Mouse (Mus musculus): ENCODE results near the gene Ttc1. TPM values are rescaled to one million over a fixed set of nuclear protein-coding genes. Genes with fewer than 3 reads are reported as not detected.

The Ttc1 gene
- polyA plus RNA-seq, 1 experiment from 2014 or later: 54.6 TPM

GRCm38 (mm10) chr11:43758436-43758835 lies 10.6 kb upstream of the Ttc1 start:
- Histone ChIP-seq H3K36me3 (ENCODE audit: control insufficient read depth, insufficient read depth) (no peaks in the 10 kb centered on the region), H3K9ac (ENCODE audit: low read depth, low read length) (no peak overlapping the region), H3K27ac (ENCODE audit: low read depth, low read length) (no peak overlapping the region), H3K4me3 (ENCODE audit: low read depth, low read length) (no peak overlapping the region), H3K4me1 (replicated peaks; ENCODE audit: control insufficient read depth, insufficient read depth, low read length) (no peaks in the 10 kb centered on the region), H3K27me3 (replicated peaks; ENCODE audit: control insufficient read depth, insufficient read depth, low read length) (no peaks in the 10 kb centered on the region), H3K9me3 (ENCODE audit: control insufficient read depth) (no peaks in the 10 kb centered on the region), H3K4me2 (replicated peaks; ENCODE audit: low read depth) (no peak overlapping the region)
- WGBS: 69% methylated on average over 2 of the region's 2 CpGs
- no peak for TF ChIP-seq CTCF (IDR thresholded peaks at IDR 0.05; ENCODE audit: low read depth)
- ATAC-seq: no peak

DNA sequence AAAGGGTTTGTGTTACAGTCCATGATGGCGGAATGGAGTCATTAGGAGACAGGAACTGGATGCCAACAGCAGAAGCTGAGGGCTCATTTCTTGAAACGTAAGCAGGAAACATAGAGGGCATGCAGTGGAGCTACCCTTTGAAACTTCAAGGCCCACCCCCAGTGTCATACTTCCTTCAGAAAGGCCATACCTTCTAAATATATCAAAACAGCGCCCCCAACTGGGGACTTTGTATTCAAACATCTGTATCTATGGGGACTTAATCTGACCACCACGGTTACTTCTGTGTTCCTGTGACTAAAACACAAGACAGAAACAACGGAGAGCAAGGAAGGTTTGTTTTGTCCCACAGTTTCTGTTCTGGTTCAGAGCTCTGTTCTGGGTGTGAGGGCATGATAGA lies 7.6 kb upstream of the Ttc1 start:
- no peak for ATAC-seq

GRCm38 (mm10) chr11:43754568-43754967 lies 6.8 kb upstream of the Ttc1 start:
- H3K4me3 ChIP-seq (ENCODE audit: low read depth, low read length): no peak overlapping the region
- WGBS: 68% methylated on average over 1 of the region's 1 CpGs
- no peak overlapping the region for H3K9ac ChIP-seq (ENCODE audit: low read depth, low read length)
- no peak overlapping the region for H3K4me2 ChIP-seq (replicated peaks; ENCODE audit: low read depth)
- H3K36me3 ChIP-seq (ENCODE audit: control insufficient read depth, insufficient read depth): no peaks in the 10 kb centered on the region
- no peak overlapping the region for H3K27ac ChIP-seq (ENCODE audit: low read depth, low read length)
- no peaks in the 10 kb centered on the region for H3K4me1 ChIP-seq (replicated peaks; ENCODE audit: control insufficient read depth, insufficient read depth, low read length)
- ATAC-seq: no peak
- TF ChIP-seq CTCF (IDR thresholded peaks at IDR 0.05; ENCODE audit: low read depth): no peak
- H3K9me3 ChIP-seq (ENCODE audit: control insufficient read depth): no peaks in the 10 kb centered on the region
- H3K27me3 ChIP-seq (replicated peaks; ENCODE audit: control insufficient read depth, insufficient read depth, low read length): no peaks in the 10 kb centered on the region; the same call in 1 of the 2 replicates

More for the DNA sequence above, 7.6 kb upstream of the Ttc1 start:
- H3K36me3 ChIP-seq (ENCODE audit: control insufficient read depth, insufficient read depth): no peaks in the 10 kb centered on the region
- no peak overlapping the region for H3K27ac ChIP-seq (ENCODE audit: low read depth, low read length)
- H3K4me1 ChIP-seq (replicated peaks; ENCODE audit: control insufficient read depth, insufficient read depth, low read length): no peaks in the 10 kb centered on the region
- no peaks in the 10 kb centered on the region for H3K9me3 ChIP-seq (ENCODE audit: control insufficient read depth)
- no peak overlapping the region for H3K9ac ChIP-seq (ENCODE audit: low read depth, low read length)
- no peak overlapping the region for H3K4me3 ChIP-seq (ENCODE audit: low read depth, low read length)
- WGBS: 67% methylated on average over 5 of the region's 5 CpGs
- H3K27me3 ChIP-seq (replicated peaks; ENCODE audit: control insufficient read depth, insufficient read depth, low read length): no peaks in the 10 kb centered on the region; the same call in 1 of the 2 replicates
- no peak for TF ChIP-seq CTCF (IDR thresholded peaks at IDR 0.05; ENCODE audit: low read depth)
- no peak overlapping the region for H3K4me2 ChIP-seq (replicated peaks; ENCODE audit: low read depth)

DNA sequence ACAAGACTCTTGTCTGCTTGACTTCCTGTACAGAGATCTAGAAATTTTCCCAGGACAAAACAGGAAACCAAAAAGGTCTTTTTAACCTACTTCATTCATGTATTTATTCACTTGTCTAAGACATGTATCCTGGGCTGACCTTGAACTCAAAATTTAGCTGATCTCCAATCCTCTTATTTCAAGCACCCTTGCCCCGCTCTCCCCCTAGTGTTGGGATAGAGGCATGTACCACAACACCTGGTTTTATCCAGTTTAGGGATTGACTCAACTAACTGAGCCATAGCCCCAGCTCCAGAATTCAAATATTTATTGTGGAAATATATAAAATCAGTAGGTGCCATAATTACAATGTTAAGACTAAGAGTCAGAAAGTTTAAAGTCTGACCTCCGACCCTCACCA lies 3.7 kb upstream of the Ttc1 start:
- H3K4me2 ChIP-seq (replicated peaks; ENCODE audit: low read depth): no peak overlapping the region
- whole genome bisulfite sequencing: 65% methylated on average over 2 of the region's 2 CpGs
- peak; percentile 45 for TF ChIP-seq CTCF (IDR thresholded peaks at IDR 0.05; ENCODE audit: low read depth)

GRCm38 (mm10) chr11:43728737-43729301 lies 19.0 kb downstream of the Ttc1 start:
- 0 out of 2 replicates have a peak, but pooled peaks have one; percentile 15 for TF ChIP-seq CTCF (IDR thresholded peaks at IDR 0.05; ENCODE audit: low read depth)
- no peak for ATAC-seq
- no peak overlapping the region; the same call in 1 of the 2 replicates for H3K9ac ChIP-seq (ENCODE audit: low read depth, low read length)
- H3K36me3 ChIP-seq (ENCODE audit: control insufficient read depth, insufficient read depth): peaks cover 51% of the 10 kb centered on the region
- H3K4me2 ChIP-seq (replicated peaks; ENCODE audit: low read depth): no peak overlapping the region
- no peaks in the 10 kb centered on the region for H3K27me3 ChIP-seq (replicated peaks; ENCODE audit: control insufficient read depth, insufficient read depth, low read length)
- no peaks in the 10 kb centered on the region for H3K9me3 ChIP-seq (ENCODE audit: control insufficient read depth)
- no peak overlapping the region for H3K4me3 ChIP-seq (ENCODE audit: low read depth, low read length)
- no peaks in the 10 kb centered on the region for H3K4me1 ChIP-seq (replicated peaks; ENCODE audit: control insufficient read depth, insufficient read depth, low read length)
- H3K27ac ChIP-seq (ENCODE audit: low read depth, low read length): no peak overlapping the region
- 72% methylated on average over 7 of the region's 7 CpGs for WGBS

More for the DNA sequence above, 3.7 kb upstream of the Ttc1 start:
- Histone ChIP-seq H3K4me1 (replicated peaks; ENCODE audit: control insufficient read depth, insufficient read depth, low read length) (no peaks in the 10 kb centered on the region), H3K9ac (ENCODE audit: low read depth, low read length) (no peak overlapping the region), H3K9me3 (ENCODE audit: control insufficient read depth) (no peaks in the 10 kb centered on the region), H3K27ac (ENCODE audit: low read depth, low read length) (no peak overlapping the region), H3K27me3 (replicated peaks; ENCODE audit: control insufficient read depth, insufficient read depth, low read length) (no peaks in the 10 kb centered on the region; the same call in 1 of the 2 replicates), H3K36me3 (ENCODE audit: control insufficient read depth, insufficient read depth) (no peaks in the 10 kb centered on the region), H3K4me3 (ENCODE audit: low read depth, low read length) (no peak overlapping the region)
- no peak for ATAC-seq

DNA sequence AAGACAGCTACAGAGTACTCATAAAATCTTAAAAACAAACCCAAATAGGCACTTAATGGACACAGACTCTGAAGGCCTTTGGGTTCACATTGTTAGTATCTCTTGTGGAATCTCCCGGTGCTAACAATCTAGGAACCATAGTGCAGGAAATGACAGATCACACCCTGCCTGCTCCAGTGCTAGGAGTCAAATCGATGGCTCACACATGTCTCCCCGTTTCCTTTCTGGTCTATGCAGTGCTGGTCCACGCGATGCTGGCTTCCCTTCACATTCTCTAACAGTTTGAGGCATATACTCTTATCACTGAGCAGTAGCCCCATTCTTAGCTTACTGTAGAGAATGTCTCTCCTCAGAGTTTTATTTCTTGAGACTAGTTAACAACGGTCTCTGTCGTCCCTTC lies 20.0 kb downstream of the Ttc1 start:
- H3K4me2 ChIP-seq (replicated peaks; ENCODE audit: low read depth): no peak overlapping the region
- H3K27me3 ChIP-seq (replicated peaks; ENCODE audit: control insufficient read depth, insufficient read depth, low read length): no peaks in the 10 kb centered on the region
- peaks cover 41% of the 10 kb centered on the region for H3K36me3 ChIP-seq (ENCODE audit: control insufficient read depth, insufficient read depth)
- H3K4me3 ChIP-seq (ENCODE audit: low read depth, low read length): no peak overlapping the region
- no peak for TF ChIP-seq CTCF (IDR thresholded peaks at IDR 0.05; ENCODE audit: low read depth)
- no peak overlapping the region for H3K9ac ChIP-seq (ENCODE audit: low read depth, low read length)
- H3K9me3 ChIP-seq (ENCODE audit: control insufficient read depth): no peaks in the 10 kb centered on the region
- ATAC-seq: no peak
- no peaks in the 10 kb centered on the region for H3K4me1 ChIP-seq (replicated peaks; ENCODE audit: control insufficient read depth, insufficient read depth, low read length)
- 70% methylated on average over 7 of the region's 7 CpGs for WGBS
- H3K27ac ChIP-seq (ENCODE audit: low read depth, low read length): no peak overlapping the region
